Mouse (Mus musculus) testis, adult 2 months (tissue): Measurements from ENCODE around the gene Abcg8.

Experiments
- CTCF ChIP-seq: fragments of 200-500 bp; IDR thresholded peaks from 2 replicates; pipeline ENCODE4 v1.5.1; 2012; ENCODE audit warnings: low read depth, mild to moderate bottlenecking, inconsistent platforms, low read length, moderate library complexity; ENCODE audit not compliant: control insufficient read depth, insufficient read depth, insufficient replicate concordance
- POLR2A ChIP-seq: fragments of 200-500 bp; IDR thresholded peaks from 2 replicates; pipeline ENCODE4 v1.6.1; 2012; ENCODE audit warnings: low read depth, mild to moderate bottlenecking, inconsistent platforms, low read length, moderate library complexity; ENCODE audit not compliant: control insufficient read depth

DNA sequence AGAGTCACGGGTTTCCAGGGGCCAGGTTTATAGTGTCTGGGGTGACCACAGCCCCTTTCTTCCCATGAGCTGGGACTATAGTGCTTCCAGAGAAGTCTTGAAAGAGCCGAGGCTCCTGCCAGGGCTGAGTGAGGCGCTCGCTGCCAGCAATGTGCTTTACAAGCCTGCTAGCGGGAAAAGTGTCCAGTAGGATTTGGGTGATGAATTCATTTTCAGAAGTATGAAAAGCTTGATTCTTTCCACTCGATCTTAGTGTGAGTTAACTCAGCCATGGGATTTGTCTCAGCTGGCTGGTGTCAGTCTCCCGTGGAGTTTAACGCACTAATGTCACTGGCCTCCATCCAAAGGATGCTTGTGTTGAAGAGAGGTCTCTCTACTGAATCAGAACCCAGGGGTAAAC, 39.8 kb upstream of the Abcg8 start:
- TF ChIP-seq CTCF (no peak), POLR2A (no peak)
